Mouse (Mus musculus): ENCODE data around the gene Galnt11. TPM values are rescaled to one million over a fixed set of nuclear protein-coding genes. Genes with fewer than 3 reads are reported as not detected.
"Not testable (repeated sequence)": the region's sequence is repeated elsewhere in the genome, so short reads cannot be mapped to it uniquely, and the experiment has no call there.

Galnt11 gene
- 1 to 10 TPM; 6.8 to 7.0 TPM for polyA plus RNA-seq (2017; shearing (Covaris generic))

DNA sequence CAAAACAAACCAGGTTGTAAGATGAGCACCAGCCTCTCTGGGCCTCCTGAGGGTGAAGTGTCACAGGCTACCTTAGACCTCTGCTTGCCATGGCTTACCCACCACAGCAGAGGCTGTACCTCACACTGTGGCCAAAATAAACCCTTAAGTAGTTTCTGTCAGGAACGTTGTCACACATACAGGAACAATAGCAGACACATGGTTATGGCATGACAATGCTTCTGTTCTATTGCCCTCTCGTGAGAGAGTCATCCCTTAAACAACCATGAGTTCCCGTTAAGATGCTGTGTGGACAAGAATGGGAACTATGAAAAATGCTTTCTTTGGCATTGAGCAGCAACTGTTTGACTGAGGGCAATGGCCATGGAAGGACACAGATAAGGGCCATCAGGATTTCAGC lies at the start of gene Galnt11:
Galnt11 (plus strand) TSS at position 301 of the 400 bp plus-strand sequence.
- ATAC-seq = no peak

DNA sequence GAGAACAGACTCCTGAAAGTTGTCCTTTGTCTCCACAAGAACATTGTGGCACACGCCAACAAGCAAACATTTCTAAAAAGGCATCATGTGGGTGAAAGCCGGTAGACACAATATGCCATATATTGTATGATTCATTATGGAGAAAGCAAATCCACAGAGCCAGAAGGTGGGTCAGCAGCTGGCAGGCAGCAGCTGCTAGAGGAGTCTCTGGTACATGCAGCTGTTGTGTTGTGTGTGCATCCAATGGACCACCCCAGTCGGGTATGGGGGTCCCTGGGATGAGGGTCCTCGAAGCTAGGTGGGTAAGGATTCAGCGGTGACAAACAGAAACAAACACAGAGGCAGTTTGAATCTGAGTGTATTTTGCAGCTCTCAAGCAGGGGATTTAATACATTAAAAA lies 43.8 kb upstream of the Galnt11 start:
- ATAC-seq = not testable (repeated sequence)

DNA sequence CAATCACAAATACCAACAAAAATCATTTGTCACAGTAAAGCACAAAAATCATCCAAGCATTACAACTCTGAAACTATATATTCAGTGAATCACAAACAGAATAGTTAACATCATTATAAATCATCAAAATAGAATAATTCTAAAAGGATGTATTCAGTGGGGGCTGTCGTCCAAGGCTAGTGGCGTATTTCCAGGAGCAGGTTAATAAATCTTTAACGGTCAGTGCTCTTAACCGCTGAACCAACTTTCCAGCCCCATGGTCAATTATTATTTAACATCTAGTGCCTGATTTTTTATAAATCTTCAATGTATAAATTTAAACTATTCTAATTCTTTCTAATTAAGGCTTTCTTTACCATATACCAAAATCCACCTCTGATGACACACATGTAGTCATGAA lies 43.2 kb upstream of the Galnt11 start:
- not testable (repeated sequence) for ATAC-seq

DNA sequence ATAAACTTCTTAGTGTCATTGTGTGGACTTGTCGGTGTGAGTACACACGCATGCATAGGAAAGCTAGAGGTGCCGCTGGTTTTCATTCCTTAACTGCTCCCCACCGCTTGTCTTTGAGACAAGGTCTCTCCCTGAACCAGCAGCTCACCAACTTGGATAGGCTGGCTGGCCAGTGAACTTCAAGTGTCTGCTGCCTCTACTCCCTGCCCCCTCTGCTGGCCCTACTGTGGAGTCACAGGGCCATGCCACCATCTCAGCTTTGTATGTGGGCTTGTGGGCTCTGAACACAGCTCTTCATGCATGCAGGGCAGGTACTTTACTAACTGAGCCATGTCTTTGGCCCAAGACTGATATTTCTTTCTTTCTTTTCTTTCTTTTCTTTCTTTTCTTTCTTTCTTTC lies 42.4 kb upstream of the Galnt11 start:
- no peak for ATAC-seq

DNA sequence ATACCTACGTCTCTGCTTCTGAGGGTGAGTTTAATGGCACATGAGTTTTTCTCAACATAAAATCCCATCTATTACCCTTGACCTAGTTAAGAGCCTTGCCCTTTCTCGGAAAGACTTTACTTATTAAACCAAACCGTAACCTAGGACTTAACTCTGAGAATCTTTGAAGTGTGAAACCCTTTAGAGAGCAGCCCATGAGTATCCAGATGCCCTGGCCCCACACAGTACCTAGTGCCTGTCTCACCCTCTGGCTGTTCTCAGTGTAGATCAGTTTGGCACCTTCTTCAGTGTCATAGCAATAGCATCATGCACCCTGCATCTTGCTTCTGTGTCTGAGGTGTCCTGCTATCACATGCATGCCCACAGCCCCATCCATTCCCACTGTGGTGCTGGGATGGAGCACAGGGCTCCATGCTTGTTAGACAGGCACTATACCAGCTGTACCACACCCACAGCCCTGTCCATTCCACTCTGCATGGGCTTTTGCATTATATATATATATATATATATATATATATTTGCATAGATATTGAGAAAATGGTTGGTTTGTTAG lies 41.7 kb upstream of the Galnt11 start:
- ATAC-seq = no peak

DNA sequence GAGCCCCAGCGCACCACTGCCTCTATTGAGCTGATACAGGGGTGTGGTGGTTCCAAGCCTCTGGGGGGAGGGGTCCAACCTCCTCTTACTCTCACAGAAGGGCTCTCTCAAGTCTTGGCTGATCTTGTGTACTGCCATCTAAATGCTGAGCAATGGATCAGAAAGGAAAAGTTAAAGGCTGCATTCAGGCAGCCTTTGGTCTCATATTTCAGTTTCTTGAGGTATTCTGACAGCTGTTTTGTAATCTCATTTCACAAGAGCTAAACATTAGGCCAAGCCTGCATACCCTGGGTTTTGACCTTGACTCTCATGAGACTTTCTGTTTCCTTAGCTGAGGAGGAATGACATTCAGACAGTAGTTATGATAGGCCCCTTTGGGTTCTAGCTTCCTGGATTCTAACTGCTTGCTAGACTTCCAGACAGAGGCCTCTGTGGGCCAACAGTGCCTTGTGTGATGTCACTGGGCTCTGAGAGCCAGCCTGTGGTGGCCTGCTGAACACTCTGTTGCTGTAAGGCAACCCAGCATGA lies 40.6 kb upstream of the Galnt11 start, which contains the start of gene Galntl5:
Galntl5 (plus strand) TSS at position 457 of the 528 bp plus-strand sequence.
- ATAC-seq = no peak

DNA sequence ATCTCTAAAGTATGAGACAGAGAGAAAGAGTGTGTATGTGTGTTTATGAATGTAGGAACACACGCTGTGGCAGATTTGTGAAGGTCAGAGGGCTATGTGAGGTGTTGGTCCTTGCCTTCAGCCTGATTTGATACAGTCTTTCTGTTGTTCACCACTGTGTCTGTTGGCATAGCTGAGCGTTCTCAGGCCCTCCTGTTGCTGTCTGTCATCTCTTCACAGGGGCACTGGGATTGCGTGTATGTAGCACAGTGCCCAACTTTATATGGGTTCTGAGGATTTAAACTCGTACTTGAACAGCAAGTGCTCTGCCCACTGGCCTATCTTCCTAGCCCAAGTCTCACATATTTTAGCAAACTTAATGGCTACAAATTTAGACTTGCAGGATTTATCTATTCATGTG lies 38.1 kb upstream of the Galnt11 start:
- no peak for ATAC-seq

DNA sequence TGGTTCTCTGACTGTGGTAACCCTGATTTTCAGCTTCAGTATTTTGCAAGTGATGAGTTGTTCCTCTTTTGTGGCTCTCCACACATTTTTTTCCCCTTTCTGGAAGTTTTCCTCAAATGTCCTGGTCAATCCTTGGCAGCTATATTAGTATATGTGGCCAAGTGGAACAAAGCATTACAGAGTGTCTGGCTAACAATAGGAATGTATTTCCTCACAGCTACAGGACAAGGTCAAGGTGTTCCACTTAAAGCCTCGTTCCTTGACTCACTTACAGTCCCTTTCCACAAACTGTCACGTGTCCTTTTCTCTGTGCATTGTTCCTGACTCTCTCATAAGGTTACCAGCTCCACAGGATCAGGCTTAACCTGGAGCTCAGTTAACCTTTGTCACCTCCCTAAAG lies 37.1 kb upstream of the Galnt11 start:
- ATAC-seq = no peak

DNA sequence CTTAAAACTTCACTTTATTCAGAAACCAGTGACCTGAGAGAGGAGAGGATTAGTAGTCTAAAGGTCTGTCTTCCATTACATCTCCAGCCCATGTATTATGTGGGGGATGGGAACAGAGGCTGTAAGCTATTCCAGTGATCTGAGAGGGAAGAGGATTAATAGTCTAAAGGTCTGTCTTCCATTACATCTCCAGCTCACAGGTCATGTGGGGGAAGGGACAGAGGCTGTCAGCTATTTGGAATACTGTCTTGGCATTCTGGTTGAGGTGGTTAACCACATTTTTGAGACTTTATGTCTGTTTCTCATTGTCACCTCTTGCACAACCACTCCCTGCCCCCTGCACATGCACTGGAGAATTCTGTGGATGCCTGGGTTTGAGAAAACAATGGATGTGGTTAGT lies 34.0 kb upstream of the Galnt11 start:
- ATAC-seq = no peak

DNA sequence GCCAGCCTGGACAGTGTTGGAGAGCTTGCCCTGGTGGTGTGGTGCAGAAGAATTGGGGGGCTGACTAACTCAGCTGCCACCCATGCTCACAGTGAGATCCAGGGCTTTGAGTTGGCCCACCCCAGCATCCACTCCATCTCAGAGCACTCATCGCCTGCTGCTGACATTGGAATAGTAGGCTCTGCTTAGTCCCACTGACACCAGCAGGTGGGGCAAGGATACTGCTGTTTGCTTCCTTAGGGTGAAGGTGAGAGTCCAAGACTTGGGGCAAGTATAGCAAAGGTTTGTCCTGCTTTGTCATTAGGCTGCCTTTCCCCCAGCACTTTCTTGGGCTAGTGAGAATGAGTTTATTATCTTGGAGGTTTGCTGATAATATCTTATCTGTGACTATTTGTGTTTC lies 32.9 kb upstream of the Galnt11 start:
- no peak for ATAC-seq

DNA sequence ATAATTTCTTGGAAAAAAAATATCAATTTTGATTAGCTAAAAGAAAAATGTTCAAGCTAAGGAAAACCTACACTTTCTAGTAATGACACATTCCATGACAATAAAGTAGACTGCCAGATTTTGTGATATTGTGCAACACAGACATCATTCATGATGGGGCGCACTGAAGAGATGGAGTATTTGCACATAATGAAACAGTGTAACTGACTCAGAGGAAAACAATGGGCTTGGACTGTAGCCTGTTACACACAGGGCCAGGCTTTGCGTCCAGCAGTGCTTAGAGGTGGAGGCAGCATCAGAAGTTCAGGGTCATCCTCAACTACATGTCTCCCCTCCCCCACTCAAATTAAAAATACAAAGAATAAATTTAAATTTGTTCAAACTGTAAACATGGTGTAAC lies 31.2 kb upstream of the Galnt11 start:
- ATAC-seq = no peak

DNA sequence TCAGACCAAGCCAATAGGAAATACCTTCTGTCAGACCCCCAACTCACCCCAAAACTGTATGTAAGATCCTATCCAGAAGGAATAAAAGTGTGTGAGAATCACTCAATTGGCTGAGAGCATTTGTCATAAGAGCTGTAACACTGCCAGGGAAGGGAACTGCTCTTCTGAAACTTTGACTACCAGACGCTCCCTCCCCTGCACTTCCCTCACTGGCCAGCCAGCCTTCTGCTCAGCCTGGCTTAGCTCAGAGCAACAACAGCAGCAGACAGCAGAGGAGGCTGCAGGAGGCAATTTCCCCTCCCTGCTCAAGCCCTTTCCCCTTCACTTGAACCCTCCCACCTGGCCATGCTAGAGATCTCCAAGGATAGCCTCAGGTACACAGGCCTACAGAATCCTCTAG lies 9.8 kb upstream of the Galnt11 start:
- no peak for ATAC-seq

DNA sequence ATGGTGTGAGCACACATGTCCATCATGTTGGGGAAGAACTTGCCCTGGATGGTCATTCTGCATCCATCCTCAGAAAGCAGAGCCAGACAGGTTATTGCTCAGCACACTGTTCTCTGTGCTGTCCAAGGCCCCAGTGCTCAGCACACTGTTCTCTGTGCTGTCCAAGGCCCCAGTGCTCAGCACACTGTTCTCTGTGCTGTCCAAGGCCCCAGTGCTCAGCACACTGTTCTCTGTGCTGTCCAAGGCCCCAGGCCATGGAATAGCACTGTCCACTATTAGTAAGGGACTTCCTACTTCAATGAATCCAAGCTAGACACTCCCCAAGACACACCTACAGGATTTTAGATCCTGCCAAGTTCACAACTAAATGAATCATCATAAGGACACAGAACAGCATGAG lies 8.5 kb upstream of the Galnt11 start:
- ATAC-seq = not testable (repeated sequence)

DNA sequence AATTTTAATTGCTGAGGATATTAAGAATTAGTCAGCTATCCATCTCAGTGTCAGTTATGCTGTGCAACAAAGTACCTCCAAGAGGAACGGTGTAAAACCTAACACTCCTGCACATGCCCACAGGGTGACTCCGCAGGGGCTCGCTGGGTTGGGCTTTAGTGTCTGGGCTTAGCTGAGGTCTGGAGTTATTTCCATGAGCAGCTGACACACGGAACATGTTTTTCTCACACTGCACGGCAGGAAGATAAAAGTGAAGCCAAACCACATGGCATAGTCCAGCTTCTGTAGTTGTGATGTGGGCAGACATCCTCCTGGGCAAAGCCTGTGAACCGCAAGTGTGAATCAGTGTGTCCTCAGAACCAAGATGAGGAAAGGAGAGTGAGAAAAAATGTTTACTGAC lies 6.7 kb upstream of the Galnt11 start:
- ATAC-seq = no peak

DNA sequence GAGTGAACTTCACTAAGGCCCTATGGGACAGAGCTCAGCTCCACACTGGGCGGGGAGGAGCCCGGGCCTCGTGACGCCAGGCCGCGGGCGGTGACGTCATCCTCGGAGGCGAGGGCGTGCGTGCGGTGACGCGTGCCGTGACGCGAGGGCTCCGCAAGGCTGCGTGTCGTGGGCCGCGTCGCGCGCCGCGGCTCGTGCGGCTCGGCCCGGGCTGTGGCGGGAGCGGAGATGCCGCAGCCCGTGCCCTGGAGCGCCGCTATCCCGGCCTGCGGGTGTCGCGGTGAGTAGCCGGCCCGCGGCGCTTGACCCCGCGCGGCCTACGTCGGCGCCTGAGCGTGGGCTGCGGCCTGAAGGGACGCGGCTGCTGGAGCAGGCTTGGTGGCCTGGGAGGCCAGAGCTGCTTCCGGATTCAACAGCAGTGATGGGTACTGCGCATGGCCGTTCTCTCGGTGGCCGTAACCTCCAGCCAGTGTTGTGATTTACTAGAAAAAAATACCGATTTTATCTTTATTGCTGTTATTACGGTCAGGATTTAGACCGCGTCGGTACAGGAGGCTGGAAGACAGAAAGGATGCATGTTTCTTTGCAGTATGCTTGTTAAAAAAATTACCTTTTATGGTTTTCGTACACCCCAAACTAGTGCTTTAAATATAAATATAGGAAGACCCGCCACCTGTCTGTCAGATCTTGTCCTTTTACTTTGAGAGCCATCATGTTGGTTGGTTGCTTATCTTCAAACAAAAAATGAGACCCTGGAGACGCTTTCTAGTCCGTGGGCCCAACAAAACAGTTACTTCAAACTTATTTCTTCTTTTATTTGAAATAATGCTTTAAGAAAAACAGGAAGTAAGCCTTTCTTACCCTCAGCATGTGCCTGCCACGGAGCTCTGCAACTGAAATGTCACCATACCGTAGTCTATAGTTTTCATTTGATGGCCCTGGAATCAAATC lies 1.3 kb downstream of the Galnt11 start, which contains the start of gene E130116L18Rik:
E130116L18Rik (minus strand) TSS at position 402 of the 951 bp plus-strand sequence.
- peak; percentile 98 for ATAC-seq

DNA sequence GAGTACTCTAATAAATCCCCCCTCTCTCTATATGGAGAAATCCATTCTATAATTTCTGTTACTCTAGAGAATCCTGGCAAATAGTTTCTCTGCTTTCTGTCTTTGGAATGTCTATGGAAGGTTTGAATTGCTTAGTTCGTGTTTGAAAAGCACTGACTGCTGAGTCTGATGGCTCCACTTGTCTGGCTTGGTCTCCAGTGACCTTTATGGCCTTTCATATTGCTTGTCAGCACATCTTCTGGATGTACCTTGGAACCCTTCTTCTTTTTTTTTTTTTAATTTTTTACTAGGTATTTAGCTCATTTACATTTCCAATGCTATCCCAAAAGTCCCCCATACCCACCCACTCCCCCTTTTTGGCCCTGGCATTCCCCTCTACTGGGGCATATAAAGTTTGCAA lies 2.7 kb downstream of the Galnt11 start:
- not testable (repeated sequence) for ATAC-seq

DNA sequence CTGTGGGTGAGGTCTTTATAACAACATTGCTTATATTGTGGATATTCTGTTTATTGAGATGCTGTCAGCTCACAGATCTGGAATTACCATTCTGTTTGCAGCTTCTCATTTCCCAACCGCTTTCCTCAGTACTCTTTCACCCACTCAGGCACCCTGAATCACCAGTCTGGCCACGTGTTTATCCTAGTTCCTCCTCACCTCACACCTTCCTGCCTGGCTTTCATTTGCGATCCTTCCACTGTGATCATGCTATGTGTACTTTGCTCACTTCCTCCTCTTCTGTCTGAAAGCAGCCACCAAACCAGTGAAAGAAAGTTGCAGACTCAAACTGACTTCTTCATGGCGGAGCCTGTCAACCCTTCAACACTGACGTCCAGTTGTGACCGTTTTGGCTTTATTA lies 21.4 kb downstream of the Galnt11 start:
- ATAC-seq = no peak

DNA sequence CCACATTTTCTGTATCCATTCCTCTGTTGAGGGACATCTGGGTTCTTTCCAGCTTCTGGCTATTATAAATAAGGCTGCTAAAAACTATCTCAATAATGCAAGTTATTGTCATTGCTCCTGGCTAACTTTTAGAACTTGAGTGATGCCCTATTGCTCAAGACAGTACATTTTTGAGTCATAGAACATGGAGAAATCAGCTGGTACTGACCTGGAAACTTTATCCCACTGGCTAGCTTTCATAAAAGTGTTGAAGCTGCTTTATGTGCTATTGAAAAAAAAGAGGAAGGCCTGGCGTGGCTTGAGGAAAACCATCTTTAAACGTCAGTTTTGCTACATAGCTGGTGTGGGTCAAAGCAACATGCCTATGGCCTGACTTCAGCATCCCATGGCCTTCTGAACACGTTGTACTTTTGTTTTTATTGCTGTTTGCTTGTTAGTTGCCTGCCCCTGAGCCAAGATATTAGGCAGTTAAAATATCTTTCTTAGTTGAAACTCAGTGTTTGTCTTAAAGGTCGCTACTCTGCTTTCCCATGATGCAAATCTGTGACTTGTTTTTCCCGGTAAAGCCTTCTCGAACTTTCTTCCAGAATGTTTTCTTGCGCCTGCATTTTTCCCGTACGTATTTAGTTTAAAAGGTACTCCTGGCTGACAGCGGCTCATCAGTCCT lies 24.2 kb downstream of the Galnt11 start:
- no peak for ATAC-seq

DNA sequence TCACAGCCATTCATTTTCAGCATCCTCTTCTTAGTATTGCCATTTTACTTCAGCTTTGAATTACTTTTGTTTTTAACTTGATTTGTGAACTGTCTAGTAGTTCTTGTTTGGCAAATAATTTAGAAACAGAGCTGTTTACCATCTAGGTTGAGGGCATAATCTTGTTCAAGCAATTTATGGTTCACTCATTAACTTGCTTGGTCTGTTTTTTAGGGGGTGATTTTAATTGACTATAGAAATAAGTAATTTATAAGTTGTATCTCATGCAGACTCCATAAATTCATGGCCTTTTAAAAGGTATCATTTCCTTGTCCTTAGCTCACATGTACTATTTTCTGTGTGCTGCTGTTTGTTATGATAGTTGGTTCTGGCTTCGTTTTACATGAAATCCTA lies 24.8 kb downstream of the Galnt11 start:
- no peak for ATAC-seq

DNA sequence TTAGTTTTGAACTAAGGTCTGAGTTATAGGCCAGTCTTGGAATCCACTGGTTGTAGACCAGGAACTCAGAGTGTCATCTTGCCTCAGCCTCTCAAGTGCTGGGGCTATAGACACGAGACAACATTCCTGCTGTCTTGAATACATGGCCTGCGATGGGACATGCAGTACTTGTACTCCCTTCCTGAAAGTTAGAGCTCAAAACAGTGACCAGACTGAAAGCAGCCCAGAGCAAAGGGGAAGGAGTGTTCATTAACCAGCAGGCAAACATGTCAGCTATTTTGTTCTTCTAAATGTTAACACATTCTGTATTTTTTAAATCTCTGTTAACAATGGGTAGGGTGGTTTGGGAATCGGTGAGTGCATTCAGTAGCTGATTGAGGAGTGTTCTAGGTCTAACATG lies 25.3 kb downstream of the Galnt11 start:
- ATAC-seq = no peak

DNA sequence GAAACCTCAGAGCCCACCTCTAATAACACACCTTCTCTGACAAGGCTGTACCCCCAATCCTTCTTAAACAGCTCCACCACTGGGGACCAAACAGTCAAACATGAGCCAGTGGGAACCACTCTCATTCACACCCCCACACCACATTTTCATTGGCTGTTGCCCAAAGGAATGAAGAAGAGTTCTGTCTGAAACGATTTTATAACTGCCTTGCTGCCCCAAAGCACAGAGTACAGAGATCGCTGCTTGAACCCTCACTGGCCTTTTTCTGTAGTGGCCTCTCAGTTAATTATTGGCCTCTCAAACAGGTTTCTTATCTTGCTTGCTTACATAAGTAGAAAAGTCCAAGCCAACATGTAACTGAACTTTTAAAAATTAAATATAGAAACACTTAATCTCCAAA lies 30.7 kb downstream of the Galnt11 start:
- ATAC-seq = no peak

DNA sequence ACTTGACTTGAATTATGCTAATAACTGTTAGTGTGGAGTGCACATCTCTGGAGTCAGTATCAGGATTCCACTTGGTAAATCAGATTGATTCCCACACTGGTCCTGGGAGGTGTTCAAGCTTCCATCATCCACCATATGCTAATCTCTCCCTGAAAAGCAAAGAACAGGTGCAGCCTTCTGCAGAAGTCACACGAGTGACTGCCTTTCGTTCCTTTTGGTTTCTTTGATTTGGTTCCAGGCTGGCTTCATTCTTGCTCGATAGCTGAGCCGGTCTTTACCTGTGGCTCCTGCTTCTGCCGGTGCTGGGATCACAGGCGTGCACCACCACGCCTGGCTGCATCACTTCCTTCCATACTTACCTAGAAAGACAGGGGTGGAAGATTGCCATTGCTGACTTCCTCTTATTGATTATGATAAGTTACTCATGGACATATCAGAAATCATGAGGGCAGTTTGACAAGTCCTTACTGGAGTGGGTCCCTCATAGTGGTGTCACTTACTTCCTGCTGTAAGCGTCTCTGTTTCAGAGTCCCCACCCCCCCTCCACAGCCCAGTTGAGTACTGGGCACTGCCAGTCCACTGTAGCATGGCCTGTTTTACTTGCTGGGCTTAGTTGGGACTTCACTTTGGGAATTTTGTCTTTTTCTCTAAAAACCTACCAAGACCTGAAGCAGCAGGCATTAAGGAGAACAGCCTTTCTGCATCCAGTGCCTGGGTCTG lies 31.3 kb downstream of the Galnt11 start:
- ATAC-seq = no peak

DNA sequence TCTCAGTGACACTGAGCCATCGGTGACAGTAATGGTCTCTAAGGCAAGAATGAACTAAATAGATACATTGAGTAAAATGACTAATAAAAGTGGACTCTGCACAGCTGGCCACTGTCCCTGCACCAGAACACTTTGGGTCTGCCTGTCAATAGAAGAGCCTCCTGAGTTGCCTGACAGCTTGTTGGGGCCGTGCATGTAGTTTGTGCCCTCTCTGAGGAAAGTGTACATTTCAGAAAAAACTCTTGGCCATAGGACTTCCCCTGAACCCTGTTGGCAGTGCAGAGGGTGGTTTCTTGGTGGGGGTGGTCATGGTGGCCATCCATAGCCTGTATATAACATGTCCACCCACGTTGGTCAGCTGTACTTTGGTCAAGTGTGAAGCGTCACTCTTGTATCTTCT lies 32.8 kb downstream of the Galnt11 start:
- no peak for ATAC-seq
